Mouse (Mus musculus): Measurements from ENCODE around the gene Atg4b. TPM values are rescaled to one million over a fixed set of nuclear protein-coding genes. Genes with fewer than 3 reads are reported as not detected.

Gene Atg4b
- 12.2 and 14.8 TPM in 2 replicates for polyA plus RNA-seq (2012; ENCODE audit: low replicate concordance)

GRCm38 (mm10) chr1:93751290-93751689 lies at the start of gene Atg4b:
TSS of gene Atg4b (plus strand) at chr1:93751500.

DNA sequence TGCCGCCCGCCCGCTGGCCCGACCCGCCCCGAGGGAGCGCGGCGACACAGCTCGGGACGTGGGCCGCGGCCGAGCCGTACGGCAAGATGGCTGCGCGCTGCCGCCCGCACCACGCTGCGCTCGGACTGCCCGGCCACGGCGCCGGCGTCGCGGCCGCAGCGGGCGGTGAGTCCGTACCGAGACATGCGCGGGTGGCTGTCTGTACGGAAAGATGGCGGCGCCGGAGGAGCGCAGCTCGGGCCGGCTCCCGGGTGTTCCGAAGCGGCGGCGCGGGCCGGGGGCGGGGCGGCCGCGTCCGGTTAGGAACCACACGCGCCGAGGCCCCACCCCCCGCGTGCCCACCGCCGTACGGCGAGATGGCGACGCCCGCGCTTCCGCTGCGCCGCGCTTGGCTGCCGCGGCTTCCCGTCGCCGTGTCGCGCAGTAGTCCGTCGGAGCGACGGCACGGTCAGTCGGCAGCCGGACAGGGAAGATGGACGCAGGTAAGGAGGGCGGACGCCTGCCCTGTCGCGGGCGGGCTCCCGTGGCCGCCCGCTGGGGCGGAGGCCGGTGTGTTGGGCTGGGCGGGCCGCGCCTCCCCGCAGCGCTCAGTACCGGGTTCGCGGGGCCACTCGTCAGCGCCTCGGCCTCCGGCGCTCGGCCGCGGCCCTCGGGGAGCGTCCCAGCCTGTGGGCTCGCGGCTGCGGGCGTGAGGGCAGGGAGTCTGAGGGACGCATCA lies 3.4 kb downstream of the Atg4b start, which contains the start of gene Thap4:
Gene Thap4 (minus strand): TSS at position 292 of the 718 bp plus-strand sequence.

DNA sequence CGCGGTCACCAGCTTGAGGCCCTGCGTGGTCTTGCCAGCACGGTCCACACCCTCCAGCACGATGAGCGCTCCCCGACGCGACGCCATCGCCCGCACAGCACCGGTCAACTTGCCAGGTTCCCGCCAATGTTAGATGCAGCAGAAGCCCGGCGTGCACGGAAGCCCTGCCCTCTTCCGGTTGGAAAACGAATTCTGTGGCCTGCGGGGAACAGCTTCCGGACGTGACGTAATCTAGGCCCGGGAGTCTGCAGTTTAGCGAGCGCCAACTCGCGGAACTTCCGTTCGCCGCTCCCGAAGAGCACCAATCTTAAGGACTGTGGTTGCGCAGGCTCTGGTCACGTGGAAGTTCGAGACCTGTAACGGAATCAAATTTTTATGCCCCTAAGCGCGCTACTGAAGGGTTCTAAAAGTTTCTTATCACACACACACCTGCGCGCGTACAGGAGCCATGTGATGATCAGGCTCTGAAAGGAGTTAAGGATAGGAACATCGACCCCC lies 50.5 kb downstream of the Atg4b start, which contains the start of gene Dtymk:
Gene Dtymk (minus strand): TSS at position 194 of the 498 bp plus-strand sequence.

GRCm38 (mm10) chr1:93803556-93804507 lies 52.5 kb downstream of the Atg4b start, which contains the start of gene Ing5:
TSS of gene Ing5 (plus strand) at chr1:93803965.

DNA sequence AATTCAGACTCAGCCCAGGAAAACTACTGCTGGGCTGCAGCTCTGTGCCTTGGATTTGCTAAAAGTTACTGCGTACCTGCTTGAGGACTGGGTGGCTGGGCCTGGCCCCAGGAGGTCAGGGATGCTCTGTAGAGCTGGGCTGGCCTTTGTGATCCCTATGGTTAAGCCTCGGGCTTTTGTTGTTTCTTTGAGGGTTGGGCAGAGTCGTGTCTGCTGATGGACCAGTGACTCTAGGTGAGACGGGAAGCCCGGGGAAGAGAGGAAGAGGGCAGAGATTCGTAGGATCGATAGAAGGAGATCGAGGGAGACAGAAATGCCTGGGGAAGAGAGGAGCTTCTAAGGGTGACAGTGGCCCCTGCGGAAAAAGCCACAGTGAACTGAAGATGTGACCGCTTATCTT lies 73.3 kb downstream of the Atg4b start, which contains the start of gene D2hgdh:
Gene D2hgdh (plus strand): TSS at position 301 of the 400 bp plus-strand sequence.

Other genes starting within 250 kb of the Atg4b start
- gene Farp2, start 239.4 kb upstream of the Atg4b start, polyA plus RNA-seq (2012; ENCODE audit: low replicate concordance), result 0.42 and 1.0 TPM in 2 replicates
- 11.6 and 13.2 TPM in 2 replicates for gene Stk25, start 92.8 kb upstream of the Atg4b start, polyA plus RNA-seq (2012; ENCODE audit: low replicate concordance)
- gene Bok, start 65.8 kb upstream of the Atg4b start, polyA plus RNA-seq (2012; ENCODE audit: low replicate concordance), result 4.8 and 8.8 TPM in 2 replicates
- 31.8 and 85.1 TPM in 2 replicates for gene Thap4, start 3.4 kb downstream of the Atg4b start, polyA plus RNA-seq (2012; ENCODE audit: low replicate concordance)
- 35.4 and 46.3 TPM in 2 replicates for gene Dtymk, start 50.4 kb downstream of the Atg4b start, polyA plus RNA-seq (2012; ENCODE audit: low replicate concordance)
- 0.60 and 3.5 TPM in 2 replicates for gene Ing5, start 52.5 kb downstream of the Atg4b start, polyA plus RNA-seq (2012; ENCODE audit: low replicate concordance)
- gene D2hgdh, start 73.4 kb downstream of the Atg4b start, polyA plus RNA-seq (2012; ENCODE audit: low replicate concordance), result 1.4 and 2.2 TPM in 2 replicates
- gene Gal3st2, start 109.8 kb downstream of the Atg4b start, polyA plus RNA-seq (2012; ENCODE audit: low replicate concordance), result 0.09 TPM in 1 of 2 replicates, not detected in the other
- gene Gal3st2b, start 166.8 kb downstream of the Atg4b start, polyA plus RNA-seq (2012; ENCODE audit: low replicate concordance), result not detected in 2 replicates
- not detected in 2 replicates for gene Gal3st2c, start 239.0 kb downstream of the Atg4b start, polyA plus RNA-seq (2012; ENCODE audit: low replicate concordance)

Measured in leukemia stem cell, adult 10-12 weeks (primary cell).